Mouse (Mus musculus) bone marrow, adult 2 months (tissue): ENCODE data around the gene Zc3h18. TPM values are rescaled to one million over a fixed set of nuclear protein-coding genes. Genes with fewer than 3 reads are reported as not detected.

Source experiments
- H3K27ac ChIP-seq: fragments of 200-500 bp; 2 replicates; pipeline ENCODE4 v1.5.1; 2012; ENCODE audit warnings: low read depth, mild to moderate bottlenecking, control low read depth, inconsistent platforms, low read length; ENCODE audit not compliant: control insufficient read depth, poor library complexity, insufficient read depth
- H3K4me1 ChIP-seq: fragments of 200-500 bp; 2 replicates; pipeline ENCODE4 v1.6.1; 2011; ENCODE audit warnings: low read length; ENCODE audit not compliant: control insufficient read depth, insufficient read depth
- H3K4me3 ChIP-seq: fragments of 200-500 bp; replicated peaks from 2 replicates; pipeline ENCODE3; 2011; ENCODE audit warnings: mild to moderate bottlenecking, low read depth, low read length, control low read depth; ENCODE audit not compliant: control insufficient read depth
- CTCF ChIP-seq: fragments of 200-500 bp; IDR thresholded peaks from 2 replicates; pipeline ENCODE4 v1.5.1; 2011; ENCODE audit warnings: low read length, control low read depth; ENCODE audit not compliant: control insufficient read depth, insufficient read depth
- POLR2A ChIP-seq: fragments of 200-500 bp; IDR thresholded peaks from 2 replicates; pipeline ENCODE4 v1.6.1; 2011; ENCODE audit warnings: low read depth, mild to moderate bottlenecking, control low read depth, low read length, borderline replicate concordance; ENCODE audit not compliant: control insufficient read depth
- WGBS: fragments of 180-500 bp; shearing (Covaris S2); methylation state at CpG from one replicate; pipeline ENCODE4 v1.1.7; 2018; 5-methylcytosine and 5-hydroxymethylcytosine counted together
- polyA plus RNA-seq: library from polyadenylated mRNA; stranded (reverse); fragments of >200 nt; gene quantifications from 2 replicates; pipeline ENCODE4 v1.2.4, GENCODE M21; 2011; ENCODE audit warnings: low replicate concordance; ENCODE audit not compliant: missing spikeins, insufficient read depth, insufficient read length

Gene Zc3h18
- polyA plus RNA-seq, 1 experiment: 50.7 TPM

DNA sequence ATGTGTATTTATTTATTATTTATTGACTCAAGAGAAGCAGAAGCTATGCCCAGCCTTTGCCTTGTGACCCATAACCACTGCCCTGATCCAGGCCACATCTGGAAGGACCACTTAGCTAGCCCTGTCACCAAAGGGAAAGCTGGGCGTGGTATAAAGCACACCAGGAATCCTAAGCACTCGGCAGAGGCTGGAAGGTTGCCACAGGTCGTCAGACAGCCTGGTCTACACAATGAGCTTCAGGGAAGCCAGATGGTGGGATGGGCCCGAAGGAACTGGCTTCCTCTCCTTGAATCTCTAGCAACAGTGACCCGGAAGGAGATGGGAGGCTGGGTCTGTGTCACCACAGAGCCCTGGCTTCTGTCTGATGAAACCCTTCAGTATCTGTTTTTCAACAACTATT is 47.2 kb downstream of the Zc3h18 start:
- WGBS: 74% methylated on average over 5 of the region's 5 CpGs

DNA sequence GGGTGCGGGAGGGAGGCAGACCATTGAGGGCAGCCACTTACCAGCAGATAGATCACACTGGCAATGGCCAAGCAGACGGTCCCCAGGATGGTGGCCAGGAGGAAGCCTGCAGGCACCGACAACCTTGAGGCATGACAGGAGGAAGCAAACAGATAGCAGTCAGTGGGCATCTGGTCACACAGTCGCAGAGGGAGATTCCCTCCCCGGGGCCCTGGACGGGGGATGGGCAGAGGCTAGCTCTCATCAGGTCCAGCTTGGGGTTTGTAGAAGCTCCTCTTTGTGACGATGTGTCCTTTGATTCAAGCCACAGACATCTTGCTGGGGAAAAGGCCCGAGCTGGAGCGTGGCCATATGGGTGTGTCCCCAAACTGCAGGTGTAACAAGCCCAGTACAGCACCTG is 49.7 kb downstream of the Zc3h18 start:
- WGBS: 79% methylated on average over 9 of the region's 9 CpGs
- TF ChIP-seq CTCF (no peak), POLR2A (no peak)
- Histone ChIP-seq H3K4me1 (peaks cover 5% of the 10 kb centered on the region; the same call in 1 of the 2 replicates), H3K4me3 (no peak overlapping the region), H3K27ac (no peak overlapping the region)

More for the DNA sequence above, 47.2 kb downstream of the Zc3h18 start:
- H3K27ac ChIP-seq: no peak overlapping the region
- peaks cover 5% of the 10 kb centered on the region; the same call in 1 of the 2 replicates for H3K4me1 ChIP-seq
- H3K4me3 ChIP-seq: no peak overlapping the region
- TF ChIP-seq CTCF (no peak), POLR2A (no peak)

DNA sequence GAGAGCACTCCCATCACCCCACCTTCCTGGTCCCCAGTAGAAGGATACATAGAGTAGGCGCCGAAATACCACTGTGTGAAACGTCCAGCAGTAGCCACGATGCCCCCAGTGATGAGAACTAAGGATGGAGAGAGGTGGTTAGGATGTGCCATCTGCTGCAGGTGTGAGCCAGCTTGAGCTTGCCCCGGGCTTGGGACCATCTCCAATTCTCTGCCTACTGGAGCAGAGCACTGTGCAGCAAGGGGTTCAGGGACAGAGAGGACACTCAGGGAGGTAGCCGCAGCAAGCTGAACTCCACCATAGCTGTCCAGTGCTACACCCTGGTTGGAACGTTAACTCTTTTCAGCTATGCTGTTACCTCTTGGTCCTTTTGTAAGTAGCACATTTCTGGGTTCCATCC is 51.2 kb downstream of the Zc3h18 start:
- H3K4me1 ChIP-seq: peaks cover 5% of the 10 kb centered on the region; the same call in 1 of the 2 replicates
- H3K27ac ChIP-seq: peak overlapping the region; percentile 37; the same call in 1 of the 2 replicates
- WGBS: 83% methylated on average over 7 of the region's 7 CpGs
- no peak for TF ChIP-seq POLR2A
- no peak for TF ChIP-seq CTCF
- no peak overlapping the region for H3K4me3 ChIP-seq

DNA sequence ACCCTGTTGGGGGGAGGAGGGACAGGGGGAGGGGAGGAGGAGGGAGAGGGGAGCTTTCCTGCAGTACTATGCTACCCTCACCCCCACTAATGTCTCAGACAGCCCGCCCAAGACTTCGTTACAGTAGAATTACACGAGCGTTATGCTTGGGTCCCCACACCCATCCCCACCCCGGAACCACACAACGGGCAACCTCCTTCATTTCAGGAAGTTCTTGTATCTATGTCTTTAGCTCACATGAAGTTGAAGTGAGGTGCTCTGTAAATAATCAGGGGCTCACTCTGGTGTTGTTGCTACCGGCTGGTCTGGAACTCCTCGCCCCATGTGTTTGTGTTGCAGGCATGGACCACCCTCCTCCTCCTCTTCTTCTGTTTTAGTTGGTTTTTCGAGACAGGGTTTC is 51.8 kb downstream of the Zc3h18 start:
- WGBS: 35% methylated on average over 9 of the region's 9 CpGs
- Histone ChIP-seq H3K4me1 (peaks cover 5% of the 10 kb centered on the region; the same call in 1 of the 2 replicates), H3K27ac (peak overlapping the region; percentile 63), H3K4me3 (no peak overlapping the region)
- TF ChIP-seq CTCF (no peak), POLR2A (no peak)

DNA sequence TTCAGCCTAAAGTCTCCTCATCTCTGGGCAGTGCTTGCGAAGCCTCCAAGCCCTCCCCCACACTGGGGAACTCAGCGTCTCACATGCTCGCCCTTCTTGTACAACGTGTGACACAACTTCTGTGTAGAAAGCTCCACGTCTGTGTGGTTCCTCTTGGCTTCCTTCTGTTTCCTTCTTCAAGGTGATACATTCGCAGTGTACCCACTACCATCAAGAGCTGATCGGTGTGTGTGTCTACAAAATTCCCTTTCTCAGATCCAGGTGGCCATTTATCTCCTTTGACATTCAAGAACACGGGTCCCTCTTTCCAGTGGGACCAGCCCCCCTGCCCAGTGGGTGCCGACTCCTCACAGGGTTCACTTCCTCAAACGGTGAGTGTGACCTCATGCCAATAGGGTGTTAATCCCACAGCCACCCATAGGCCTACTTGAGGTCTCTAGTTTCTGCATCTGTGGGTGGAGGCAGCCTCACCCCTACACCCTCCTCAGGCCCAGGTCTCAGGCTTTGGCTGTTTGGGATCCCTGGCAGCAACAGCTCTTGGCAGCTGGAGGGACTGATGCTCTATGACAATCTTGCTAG is 53.7 kb downstream of the Zc3h18 start:
- WGBS: 10% methylated on average over 10 of the region's 10 CpGs
- TF ChIP-seq POLR2A (peak; percentile 66), CTCF (peak; percentile 20; the same call in 1 of the 2 replicates)
- peak overlapping the region; percentile 95 for H3K27ac ChIP-seq

DNA sequence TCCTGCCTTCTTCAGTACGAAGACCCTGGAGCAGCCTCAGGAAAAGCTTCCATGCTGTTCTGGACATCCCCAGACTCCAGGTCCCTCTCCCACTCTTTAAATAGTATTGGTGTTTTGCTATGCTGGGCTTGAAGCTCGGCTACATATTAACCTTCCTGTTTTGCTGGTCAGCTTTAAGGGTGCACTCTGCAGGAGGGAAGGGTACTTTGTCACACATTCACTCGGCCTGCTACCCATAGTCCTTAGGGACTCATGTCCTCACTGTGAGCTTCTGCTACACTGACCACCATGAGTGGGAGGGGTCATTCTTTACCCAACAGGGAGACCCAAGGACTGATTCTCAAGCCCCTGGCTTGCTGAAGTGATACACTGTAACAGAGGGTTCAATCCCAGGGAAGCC is 54.2 kb downstream of the Zc3h18 start:
- Histone ChIP-seq H3K27ac (peak overlapping the region; percentile 95), H3K4me1 (peaks cover 5% of the 10 kb centered on the region; the same call in 1 of the 2 replicates), H3K4me3 (peak overlapping the region; percentile 33)
- 33% methylated on average over 3 of the region's 3 CpGs for WGBS
- TF ChIP-seq POLR2A (no peak), CTCF (no peak)

More for the DNA sequence above, 53.7 kb downstream of the Zc3h18 start:
- Histone ChIP-seq H3K4me3 (peak overlapping the region; percentile 28), H3K4me1 (peaks cover 5% of the 10 kb centered on the region; the same call in 1 of the 2 replicates)

DNA sequence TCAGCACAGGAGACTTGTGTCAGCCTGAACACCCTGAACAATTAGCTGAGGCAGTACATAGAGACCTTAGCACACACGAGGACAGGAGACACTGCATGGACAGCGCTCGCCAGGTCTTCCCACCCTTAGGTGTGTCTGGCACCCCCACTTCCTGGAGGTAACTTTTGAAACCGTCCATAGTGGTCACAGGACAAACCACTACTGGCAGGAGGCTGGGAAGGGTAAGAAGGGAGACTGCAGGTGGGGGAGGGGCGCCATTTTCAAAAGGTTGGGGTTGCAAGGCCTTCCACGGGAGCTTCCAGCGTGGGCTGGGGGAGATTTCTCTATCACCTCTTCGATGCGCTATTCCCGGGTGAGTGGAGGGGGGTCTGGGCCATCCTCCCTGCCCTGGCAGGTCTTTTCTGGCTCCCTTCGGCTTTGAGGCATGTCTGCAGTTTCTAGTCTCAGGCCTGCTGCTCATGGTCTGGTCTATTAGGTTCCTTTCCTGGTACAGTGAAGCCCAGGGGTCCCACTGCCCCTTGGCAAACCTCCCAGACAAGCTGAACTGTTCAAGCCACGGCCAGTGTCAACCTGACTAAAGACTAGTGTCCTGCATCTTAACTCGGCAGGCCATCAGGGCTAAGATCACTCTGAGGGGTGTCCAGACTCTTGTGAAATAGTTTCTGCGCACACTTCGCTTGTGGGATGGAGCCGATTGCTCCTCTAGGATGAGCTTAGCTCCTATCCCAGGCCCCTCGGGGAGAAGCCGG is 55.5 kb downstream of the Zc3h18 start:
- H3K27ac ChIP-seq: peak overlapping the region; percentile 98
- peaks cover 8% of the 10 kb centered on the region; the same call in 1 of the 2 replicates for H3K4me1 ChIP-seq
- no peak for TF ChIP-seq POLR2A
- TF ChIP-seq CTCF: no peak
- H3K4me3 ChIP-seq: peak overlapping the region; percentile 90
- 7% methylated on average over 18 of the region's 18 CpGs for WGBS
